In the genomic region with DNA sequence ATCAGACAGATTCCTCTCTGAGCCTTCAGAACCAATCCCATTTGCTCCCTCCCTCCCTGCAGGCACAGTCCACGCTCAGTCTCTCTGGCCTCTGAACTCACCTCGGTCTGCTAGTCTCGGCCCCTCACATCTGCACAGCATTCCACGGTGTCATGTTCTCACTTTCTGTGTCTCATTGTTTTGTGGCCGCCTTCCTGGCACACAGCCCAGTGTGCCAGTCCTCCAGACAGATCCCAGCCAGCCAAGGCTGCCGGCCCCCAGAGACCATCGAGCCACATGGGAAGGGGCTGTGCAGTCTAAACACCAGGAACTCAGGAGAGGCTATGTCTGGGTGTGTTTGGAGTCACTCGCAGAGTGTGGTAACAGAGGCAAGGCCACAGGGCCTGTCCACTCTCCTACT, we compare ENCODE assay signal across 9 mouse cellular contexts. TPM values are rescaled to one million over a fixed set of nuclear protein-coding genes. Genes with fewer than 3 reads are reported as not detected.
DNase-seq lines count a peak whose midpoint lies in the region; ATAC-seq and TF ChIP-seq lines count a peak whose summit lies in the region.
"Had no signal": no experiment of that assay in that cellular context is flagged by ENCODE, and none has a peak within 500 bp of the region (broad histone marks: within the 10 kb centered on the region; RNA-seq: fewer than 3 reads in every experiment).

No protein-coding gene starts in this region.

- no peaks in the 10 kb centered on the region for H3K36me3 ChIP-seq in forebrain, postnatal 0 days (ENCODE audit: insufficient read depth)
- H3K36me3 ChIP-seq in midbrain, embryonic 10.5 days, result no peaks in the 10 kb centered on the region

- no peak overlapping the region for H3K4me3 ChIP-seq in forebrain, postnatal 0 days (ENCODE audit: low read depth, low read length)
- H3K4me3 ChIP-seq in midbrain, embryonic 10.5 days, result no peak overlapping the region
- H3K4me3 ChIP-seq: megakaryocyte, embryonic 14.5 days had no signal

- no peak overlapping the region for H3K27ac ChIP-seq in forebrain, postnatal 0 days (ENCODE audit: low read depth, low read length)
- H3K27ac ChIP-seq in midbrain, embryonic 10.5 days (replicated peaks), result peak overlapping the region; percentile 83

- no peak overlapping the region for H3K4me2 ChIP-seq in forebrain, postnatal 0 days (ENCODE audit: low read depth)

- TF ChIP-seq CTCF in forebrain, postnatal 0 days (IDR thresholded peaks at IDR 0.05; ENCODE audit: low read depth), result no peak

- ATAC-seq in forebrain, postnatal 0 days, result peak; percentile 55

- DNase-seq in ovary, adult 18-20 months (ENCODE audit: low spot score), result peak; percentile 71
- no peak for DNase-seq in ovary, postnatal 10 days (ENCODE audit: low spot score)
- DNase-seq in forebrain, postnatal 0 days, result no peak
- DNase-seq in kidney, postnatal 25 days, result peak; percentile 34 to 66
- peak; percentile 67 for DNase-seq in midbrain, embryonic 10.5 days (ENCODE audit: low spot score)
- no peak for DNase-seq in spleen, postnatal 14 days (ENCODE audit: low spot score in 2 of 2)
- DNase-seq in cerebellum, postnatal 36 days, result no peak
- no peak for DNase-seq in cerebellum, adult 8-10 months

- no peak overlapping the region for H3K9ac ChIP-seq in forebrain, postnatal 0 days

- 4% methylated on average over 8 of the region's 8 CpGs for WGBS in forebrain, postnatal 0 days
- WGBS in midbrain, embryonic 10.5 days, result 21% methylated on average over 8 of the region's 8 CpGs

- H3K27me3 ChIP-seq in forebrain, postnatal 0 days (ENCODE audit: insufficient read depth, low read length), result no peaks in the 10 kb centered on the region
- H3K27me3 ChIP-seq in midbrain, embryonic 10.5 days (ENCODE audit: low read depth, poor library complexity, severe bottlenecking), result no peaks in the 10 kb centered on the region

- H3K4me1 ChIP-seq in forebrain, postnatal 0 days (ENCODE audit: insufficient read depth), result no peaks in the 10 kb centered on the region
- peaks cover 45% of the 10 kb centered on the region for H3K4me1 ChIP-seq in midbrain, embryonic 10.5 days

- H3K9me3 ChIP-seq in forebrain, postnatal 0 days (ENCODE audit: low read length), result no peaks in the 10 kb centered on the region
- no peaks in the 10 kb centered on the region for H3K9me3 ChIP-seq in midbrain, embryonic 10.5 days (replicated peaks)
- H3K9me3 ChIP-seq: megakaryocyte, embryonic 14.5 days had no signal

RNA-seq across cellular contexts. Expression of gene Coa7, which starts 22.9 kb away (rescaled TPM):
- total RNA-seq in forebrain, postnatal 0 days (2014; rRNA removed), result 21.6 and 22.3 TPM in 2 replicates
- polyA plus RNA-seq in forebrain, postnatal 0 days (2015; fragmentation: Nextera tagmentation; extraction: Ambion mirVana), result 59.5 and 66.0 TPM in 2 replicates
- polyA plus RNA-seq in midbrain, embryonic 10.5 days (2016; fragmentation: Nextera tagmentation; extraction: Ambion mirVana), result 66.1 and 76.5 TPM in 2 replicates

RNA-seq across cellular contexts. Expression of gene Shisal2a, which starts 32.3 kb away (rescaled TPM):
- total RNA-seq in forebrain, postnatal 0 days (2014; rRNA removed), result 1.9 TPM in 1 of 2 replicates, not detected in the other
- polyA plus RNA-seq in forebrain, postnatal 0 days (2015; fragmentation: Nextera tagmentation; extraction: Ambion mirVana), result 3.0 and 4.9 TPM in 2 replicates
- polyA plus RNA-seq in midbrain, embryonic 10.5 days (2016; fragmentation: Nextera tagmentation; extraction: Ambion mirVana), result 2.2 and 2.6 TPM in 2 replicates

RNA-seq across cellular contexts. Expression of gene Zyg11b, which starts 49.9 kb away (rescaled TPM):
- total RNA-seq in forebrain, postnatal 0 days (2014; rRNA removed), result 142 and 151 TPM in 2 replicates
- polyA plus RNA-seq in forebrain, postnatal 0 days (2015; fragmentation: Nextera tagmentation; extraction: Ambion mirVana), result 18.8 and 23.8 TPM in 2 replicates
- 13.2 and 18.5 TPM in 2 replicates for polyA plus RNA-seq in midbrain, embryonic 10.5 days (2016; fragmentation: Nextera tagmentation; extraction: Ambion mirVana)

RNA-seq across cellular contexts. Expression of gene Gpx7, which starts 55.9 kb away (rescaled TPM):
- 24.1 and 38.5 TPM in 2 replicates for total RNA-seq in forebrain, postnatal 0 days (2014; rRNA removed)
- polyA plus RNA-seq in forebrain, postnatal 0 days (2015; fragmentation: Nextera tagmentation; extraction: Ambion mirVana), result 37.5 and 46.4 TPM in 2 replicates
- 52.1 and 52.8 TPM in 2 replicates for polyA plus RNA-seq in midbrain, embryonic 10.5 days (2016; fragmentation: Nextera tagmentation; extraction: Ambion mirVana)

Comparison
In these comparisons a context has a peak if more than half of its experiments do, and no peak if none do; other contexts are left out.
1. DNase-seq: peak in ovary, adult 18-20 months (single experiment), kidney, postnatal 25 days (2 of 2) and midbrain, embryonic 10.5 days (single experiment); none in ovary, postnatal 10 days (single experiment), forebrain, postnatal 0 days (single experiment), spleen, postnatal 14 days (0 of 2), cerebellum, postnatal 36 days (0 of 2) and cerebellum, adult 8-10 months (single experiment).